Mouse (Mus musculus): ENCODE results near the gene Necab3.

Gene Necab3

DNA sequence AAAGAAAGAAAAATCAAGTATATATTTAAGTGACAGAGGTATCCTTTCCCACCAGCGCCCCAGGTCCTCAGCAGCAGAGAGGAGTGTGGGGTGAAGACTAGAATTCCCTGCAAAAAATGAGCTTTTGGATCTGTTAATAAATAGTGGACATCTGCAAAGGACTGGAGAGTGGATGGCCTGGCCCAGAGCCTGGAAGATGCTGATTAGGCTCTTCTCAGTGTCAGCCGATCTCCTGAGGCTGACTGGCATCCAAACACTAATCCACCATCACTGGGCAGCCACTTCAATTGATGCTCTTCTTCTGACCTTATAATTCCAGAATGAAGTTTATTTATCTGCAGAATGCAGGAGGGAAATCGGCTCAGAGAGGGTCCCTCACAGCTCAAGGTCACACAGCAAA is 14.3 kb upstream of the Necab3 start:
- no peak for ATAC-seq (ENCODE audit: low TSS enrichment)

DNA sequence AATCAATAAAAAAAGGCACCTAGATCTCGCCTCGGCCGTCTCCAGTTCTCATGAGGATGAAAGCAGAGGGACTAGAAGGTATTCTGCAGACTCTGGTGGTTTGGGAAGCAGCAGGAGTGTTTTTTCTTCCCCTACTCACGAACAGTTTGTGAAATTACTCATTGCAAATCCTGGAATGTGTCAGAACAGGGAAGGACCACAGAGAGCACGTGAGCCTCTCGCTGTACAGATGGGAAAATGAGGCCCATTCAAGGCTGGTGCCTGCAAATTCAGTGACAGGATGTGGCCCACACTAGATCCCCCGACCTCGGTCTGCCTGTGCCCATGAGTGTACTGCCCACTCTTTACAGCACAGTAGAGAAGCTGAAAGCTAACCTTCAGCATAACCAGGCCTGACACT is 13.3 kb upstream of the Necab3 start:
- ATAC-seq (ENCODE audit: low TSS enrichment), result no peak; the same call in 1 of the 2 replicates

DNA sequence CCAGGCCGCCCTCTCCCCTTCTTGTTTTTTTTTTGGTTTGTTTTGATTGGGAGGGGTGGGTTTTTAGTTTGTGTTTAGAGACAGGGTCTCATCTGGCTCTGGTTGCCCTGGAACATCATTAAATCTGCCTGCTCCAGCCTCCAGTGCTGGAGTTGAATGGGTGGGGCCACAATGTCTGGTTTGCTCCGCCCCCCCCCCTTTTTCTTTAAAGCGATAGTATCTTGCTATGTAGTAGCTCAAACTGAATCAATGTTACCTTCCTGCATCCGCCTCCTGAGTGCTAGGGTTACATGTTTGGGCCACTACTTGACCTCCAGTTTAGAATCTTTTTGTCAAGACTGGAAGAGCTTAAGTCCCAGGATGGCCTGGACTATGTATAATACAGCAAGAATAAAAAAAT is 12.6 kb upstream of the Necab3 start:
- no peak for ATAC-seq (ENCODE audit: low TSS enrichment)

DNA sequence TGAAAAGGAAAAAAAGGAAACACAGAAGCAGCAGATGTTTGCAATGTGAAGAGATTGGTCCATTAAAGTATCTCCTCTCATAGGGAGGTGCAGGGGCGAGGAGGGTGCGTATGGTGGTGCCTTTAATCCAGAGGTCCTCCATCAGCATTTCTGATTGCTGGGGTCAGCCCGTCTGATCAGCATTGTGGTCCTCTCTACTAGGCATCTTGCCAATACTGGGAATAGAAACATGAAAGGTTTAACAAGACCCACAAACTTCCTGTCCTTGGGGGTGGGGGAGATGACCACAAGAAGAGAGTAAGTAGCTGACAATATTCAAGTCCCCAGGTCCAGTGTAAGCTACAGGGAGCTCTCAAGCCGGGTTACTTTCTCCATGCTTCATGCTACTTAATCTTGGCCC is 12.0 kb upstream of the Necab3 start:
- ATAC-seq (ENCODE audit: low TSS enrichment), result no peak

DNA sequence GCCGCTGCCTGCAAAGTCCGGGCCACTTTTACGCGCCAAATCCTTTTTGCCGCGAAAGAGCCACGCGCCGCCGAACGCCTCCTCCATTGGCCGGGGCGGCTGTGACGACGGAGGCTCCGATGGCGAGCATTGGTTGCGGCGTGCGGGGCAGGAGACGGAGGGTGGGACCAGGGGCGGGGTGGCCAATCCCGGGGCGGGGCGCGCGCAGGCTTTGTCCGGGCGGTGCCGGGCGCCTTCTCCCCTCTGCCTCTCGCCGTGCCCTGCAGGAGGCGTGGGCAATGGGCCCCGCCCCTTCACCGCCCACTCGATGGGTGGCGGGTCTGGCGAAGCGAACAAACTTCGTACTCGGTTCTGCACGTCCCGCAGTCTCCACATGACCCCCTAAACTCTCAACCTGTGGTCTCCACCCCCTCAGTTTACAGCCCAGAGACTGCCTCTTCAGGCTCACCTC is 11.2 kb upstream of the Necab3 start, which contains the start of gene E2f1:
Gene E2f1, minus strand, starts transcription at position 57 of the 451 bp plus-strand sequence.
- ATAC-seq (ENCODE audit: low TSS enrichment), result peak; percentile 91

DNA sequence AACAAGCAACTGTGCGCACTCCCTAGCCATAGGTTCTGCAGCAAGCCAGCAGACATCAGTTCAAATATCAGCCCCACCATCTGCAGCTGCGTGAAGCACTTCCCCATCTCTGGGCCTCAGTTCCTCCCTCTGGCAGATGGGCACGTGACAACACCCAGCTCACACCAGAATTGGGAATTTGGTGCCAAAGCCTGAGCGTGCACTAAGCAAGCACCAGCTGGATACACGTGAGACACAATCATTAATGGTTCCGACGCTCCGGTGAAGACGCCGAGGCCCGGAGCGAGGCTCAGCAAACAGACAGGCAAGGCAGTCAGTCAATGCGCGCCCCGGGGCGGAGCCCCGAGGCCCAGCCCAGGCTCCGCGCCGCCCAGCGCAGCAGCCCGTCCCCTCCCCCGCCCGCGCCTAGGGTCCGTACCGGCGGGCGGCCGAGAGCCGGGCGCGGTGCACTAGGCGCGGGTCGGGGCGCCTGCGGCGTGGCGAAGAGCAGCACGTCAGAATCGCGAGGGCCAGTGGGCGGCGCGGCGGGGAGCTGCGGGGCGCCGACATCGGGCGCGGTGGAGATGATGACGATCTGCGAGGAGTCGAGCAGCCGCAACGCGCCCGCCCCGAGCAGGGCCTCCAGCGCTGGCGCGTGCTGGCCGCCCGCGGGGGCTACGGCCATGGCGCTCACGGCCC is 10.5 kb upstream of the Necab3 start:
- ATAC-seq (ENCODE audit: low TSS enrichment), result peak; percentile 66

DNA sequence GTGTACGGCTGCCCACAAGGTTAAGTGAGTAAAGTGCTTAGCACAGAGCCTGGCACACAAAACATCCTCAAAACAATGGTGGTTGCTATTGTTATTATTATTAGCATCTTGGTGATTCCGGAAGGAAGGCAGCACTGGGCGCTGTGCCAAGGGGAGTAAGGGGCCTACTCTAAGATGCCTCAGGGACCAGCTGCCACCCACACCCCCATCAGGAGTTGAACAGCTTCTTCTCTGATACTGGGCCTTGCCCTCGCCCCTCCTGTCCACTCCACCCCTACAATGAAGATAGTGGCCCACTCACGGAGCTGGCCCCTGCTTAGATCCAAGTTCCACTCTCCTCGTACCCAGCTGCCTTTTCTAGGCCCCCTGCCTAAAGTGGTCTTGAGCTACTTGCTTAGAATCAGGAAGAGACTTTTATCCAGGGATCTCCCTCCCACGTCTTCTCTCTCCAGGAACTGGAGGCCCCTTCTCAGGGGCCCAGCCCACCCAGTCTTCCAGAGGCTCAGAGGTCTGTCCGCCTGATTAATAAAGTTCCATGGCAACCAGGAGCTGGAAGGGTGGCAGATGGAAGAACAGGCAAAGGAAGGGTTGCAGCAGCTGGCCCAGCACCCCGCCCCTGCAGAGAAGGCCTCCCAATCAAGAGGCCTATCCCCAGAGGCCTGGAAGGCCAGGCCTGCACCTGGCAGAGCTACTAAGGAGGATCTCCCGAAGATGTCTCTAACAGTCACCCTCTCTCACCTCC is 9.8 kb upstream of the Necab3 start:
- no peak; the same call in 1 of the 2 replicates for ATAC-seq (ENCODE audit: low TSS enrichment)

DNA sequence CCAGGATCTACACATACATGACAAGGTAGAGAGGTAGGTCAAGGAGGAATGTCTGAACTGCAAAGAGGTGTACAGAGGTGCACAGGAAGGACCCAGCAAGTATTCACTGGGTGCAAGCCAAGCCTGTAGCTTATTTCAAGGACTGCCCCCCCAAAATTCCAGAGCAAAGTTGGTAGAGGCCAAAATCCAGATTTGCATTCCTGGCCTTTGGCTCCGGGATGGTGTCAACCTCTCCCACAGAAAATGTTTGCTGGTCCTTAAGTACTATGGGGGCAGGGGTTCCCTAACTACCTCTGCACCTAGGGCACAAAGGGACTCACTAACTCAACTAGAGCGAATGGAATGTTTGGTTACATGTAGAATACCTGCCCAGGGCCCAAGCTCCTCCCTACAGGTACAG is 9.1 kb upstream of the Necab3 start:
- ATAC-seq (ENCODE audit: low TSS enrichment), result no peak

DNA sequence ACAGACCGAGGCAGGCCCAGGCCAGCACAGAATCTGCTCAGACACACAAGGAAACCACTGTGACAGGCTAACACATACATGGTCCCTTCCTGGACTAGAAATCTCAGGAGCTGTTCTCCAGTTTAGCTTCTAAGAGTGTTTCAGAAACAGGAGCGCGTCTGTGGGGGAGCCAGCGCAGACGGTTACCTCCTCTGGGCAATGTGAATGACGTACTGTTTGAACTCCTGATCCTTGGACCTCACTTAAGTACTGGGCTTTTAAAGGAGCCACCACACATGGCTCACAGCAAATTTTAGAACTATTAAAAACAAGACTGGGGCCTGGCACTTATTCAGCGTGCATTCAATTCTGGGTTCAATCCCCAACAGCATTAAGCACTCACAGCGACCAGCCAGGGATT is 8.0 kb upstream of the Necab3 start:
- no peak for ATAC-seq (ENCODE audit: low TSS enrichment)

DNA sequence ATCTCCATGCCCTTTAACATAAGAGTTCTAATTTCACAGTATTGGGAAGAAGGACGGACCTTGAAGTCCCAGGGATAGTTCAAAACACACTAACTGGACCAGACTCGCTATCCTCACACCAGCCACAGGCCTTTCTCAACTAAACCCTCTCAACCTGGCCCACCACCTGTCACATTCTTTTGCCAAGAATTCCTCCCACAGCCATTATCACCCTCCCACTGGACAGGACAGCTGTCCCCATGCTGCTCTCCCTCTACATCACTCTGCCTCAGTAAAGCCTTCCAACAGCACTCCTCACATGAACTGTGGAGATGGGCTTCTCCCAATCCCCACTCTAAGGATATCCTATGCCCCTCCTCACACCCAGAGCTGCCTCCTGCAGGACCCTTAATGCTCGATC is 6.9 kb upstream of the Necab3 start:
- no peak for ATAC-seq (ENCODE audit: low TSS enrichment)

DNA sequence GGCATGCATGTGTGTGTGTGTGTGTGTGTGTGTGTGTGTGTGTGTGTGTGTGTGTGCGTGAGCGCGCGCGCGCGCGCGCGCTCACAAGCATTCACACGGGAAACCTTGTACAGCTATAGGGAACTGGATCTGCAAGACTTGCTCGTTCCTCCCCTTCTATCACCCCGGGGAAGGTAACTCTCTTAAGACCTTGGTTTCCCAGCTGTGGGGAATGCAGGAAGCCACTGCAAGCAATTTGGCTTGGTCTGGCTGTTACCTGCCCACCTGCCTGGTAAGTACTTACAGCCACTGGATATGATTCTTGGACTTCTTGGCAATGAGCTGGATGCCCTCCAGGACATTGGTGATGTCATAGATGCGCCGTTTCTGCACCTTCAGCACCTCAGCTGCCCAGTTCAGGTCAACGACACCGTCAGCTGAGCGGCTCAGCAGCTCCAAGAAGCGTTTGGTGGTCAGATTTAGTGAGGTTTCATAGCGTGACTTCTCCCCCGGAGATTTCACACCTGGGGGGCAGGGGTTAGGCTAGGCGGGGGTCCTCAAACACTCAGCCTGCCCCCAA is 5.0 kb upstream of the Necab3 start:
- ATAC-seq (ENCODE audit: low TSS enrichment), result no peak

DNA sequence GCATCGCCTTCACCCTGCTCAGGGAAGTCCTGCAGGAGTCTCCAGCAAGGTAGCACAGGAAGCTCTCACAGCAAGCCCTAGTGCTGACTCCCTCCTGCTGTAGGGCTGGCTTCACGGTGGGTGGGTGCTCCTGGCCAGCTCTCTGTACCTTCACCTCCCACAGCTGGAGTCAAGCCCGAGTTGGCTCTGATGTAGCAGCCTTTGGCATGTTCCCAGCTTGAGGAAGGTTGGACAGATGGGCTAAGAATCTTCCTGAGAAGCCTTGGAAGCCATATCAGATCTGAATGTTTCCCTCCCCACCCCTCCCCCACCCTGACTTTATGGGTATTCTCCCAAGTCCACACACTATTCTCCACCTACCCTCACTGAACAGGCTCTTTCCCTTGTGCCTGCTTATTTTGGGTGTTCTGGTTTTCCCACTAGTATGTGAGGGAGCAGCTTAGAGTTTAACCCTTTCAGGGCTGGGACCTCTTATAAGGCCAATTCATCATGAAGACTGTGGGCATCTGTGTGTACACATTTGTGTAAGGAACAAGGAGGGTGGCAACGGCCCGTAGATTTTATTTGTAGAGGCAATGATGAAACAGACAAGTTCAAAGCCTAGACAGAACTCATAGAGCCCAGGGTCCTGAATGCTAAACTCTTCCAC is 1.4 kb downstream of the Necab3 start:
- peak; percentile 25; the same call in 1 of the 2 replicates for ATAC-seq (ENCODE audit: low TSS enrichment)

DNA sequence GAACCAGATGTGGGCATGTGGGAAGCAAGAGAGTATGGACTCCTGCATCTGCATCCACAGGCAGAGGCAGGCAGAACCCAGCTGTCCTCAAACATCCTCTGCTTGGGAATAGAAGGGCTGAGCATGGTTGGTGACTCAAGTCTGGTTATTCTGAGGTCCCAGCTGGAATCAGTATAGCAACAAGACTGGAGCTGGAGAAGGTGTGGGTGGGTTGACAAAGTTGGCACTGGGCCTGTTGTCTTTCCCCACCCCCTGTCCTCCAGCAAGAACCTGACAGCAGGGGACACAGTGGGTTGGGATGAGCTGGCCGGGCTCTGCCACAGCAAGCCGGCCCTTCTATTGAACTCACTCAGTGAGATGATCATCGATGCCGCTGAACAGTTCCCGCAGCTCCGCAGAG is 3.5 kb downstream of the Necab3 start:
- peak; percentile 59 for ATAC-seq (ENCODE audit: low TSS enrichment)

DNA sequence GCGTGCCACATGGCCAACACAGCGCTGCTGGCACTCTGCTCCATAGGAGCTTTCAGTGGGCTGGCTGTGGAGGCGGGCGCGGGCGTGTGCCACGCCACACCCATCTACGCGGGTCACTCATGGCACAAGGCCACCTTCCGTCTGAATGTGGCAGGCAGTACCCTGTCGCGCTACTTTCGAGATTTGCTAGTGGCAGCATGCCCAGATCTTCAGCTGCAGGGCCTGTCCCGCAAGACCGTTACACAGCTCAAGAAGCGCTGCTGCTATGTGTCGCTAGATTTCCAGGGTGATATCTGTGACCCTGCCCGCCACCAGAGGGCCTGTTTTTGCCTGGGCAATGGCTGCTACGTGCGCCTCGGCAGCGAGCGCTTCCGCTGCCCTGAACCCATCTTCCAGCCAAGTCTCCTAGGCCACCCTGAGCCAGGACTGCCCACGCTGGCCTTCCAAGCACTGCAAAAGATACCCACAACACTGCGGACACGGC is 6.2 kb downstream of the Necab3 start:
- ATAC-seq (ENCODE audit: low TSS enrichment), result peak; percentile 11; the same call in 1 of the 2 replicates

DNA sequence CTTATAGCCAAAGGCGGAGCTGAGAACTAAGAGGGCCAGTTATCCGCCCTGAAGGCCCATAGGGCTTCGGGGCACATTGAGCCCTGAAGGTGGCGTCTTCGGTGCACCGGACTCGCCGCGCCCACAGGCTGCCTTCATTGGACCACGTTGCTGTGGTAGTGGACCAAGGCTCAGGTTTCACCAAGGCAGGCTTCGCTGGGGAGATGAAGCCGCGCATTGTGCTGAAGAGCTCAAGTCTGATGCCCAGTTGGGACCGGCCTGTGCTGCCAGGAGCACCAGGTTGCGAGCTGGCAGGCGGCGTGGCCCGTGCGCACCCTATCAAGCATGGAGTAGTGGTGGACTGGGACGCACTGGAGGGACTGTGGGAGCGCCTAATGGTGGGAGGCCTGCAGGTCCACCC is 6.8 kb downstream of the Necab3 start:
- no peak for ATAC-seq (ENCODE audit: low TSS enrichment)

DNA sequence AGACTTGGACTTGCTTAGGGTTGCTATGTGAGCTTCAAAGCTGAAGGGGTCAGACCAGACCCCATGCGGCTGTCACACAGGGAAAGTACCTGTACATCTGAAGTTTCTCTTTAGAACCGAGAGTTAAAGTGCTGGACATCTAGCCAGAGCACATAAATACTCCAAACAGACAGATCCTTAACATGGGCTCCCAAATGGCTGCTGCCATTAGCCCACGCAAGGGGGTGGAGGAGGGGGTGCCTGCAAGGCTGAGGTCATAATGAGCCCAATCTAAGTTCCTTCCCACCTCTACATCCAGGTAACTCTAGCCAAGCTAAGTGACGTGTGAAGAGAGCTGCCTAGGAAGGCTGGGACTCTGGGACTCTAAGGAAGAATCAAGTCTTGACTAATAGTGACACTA is 7.2 kb downstream of the Necab3 start, which contains the start of gene Actl10:
Gene Actl10, plus strand, starts transcription at position 301 of the 400 bp plus-strand sequence.
- ATAC-seq (ENCODE audit: low TSS enrichment), result no peak

DNA sequence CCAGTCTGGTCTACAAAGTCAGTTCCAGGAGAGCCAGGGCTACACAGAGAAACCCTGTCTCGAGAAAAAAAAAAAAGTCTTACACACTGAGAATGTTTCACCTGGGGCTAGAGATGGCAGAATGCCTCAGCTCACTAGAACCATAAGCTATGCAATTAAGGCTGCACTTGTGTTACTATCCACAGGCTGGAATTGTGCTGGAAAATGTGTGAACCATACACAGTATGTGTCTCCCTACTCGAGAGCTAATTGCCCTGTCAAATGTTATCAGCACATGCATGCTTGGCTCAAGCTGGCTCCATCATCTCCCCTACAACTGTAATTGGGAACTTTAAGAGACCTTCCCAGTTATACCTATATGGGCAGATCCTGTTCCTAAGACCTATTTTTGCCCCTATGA is 7.8 kb downstream of the Necab3 start:
- no peak for ATAC-seq (ENCODE audit: low TSS enrichment)

DNA sequence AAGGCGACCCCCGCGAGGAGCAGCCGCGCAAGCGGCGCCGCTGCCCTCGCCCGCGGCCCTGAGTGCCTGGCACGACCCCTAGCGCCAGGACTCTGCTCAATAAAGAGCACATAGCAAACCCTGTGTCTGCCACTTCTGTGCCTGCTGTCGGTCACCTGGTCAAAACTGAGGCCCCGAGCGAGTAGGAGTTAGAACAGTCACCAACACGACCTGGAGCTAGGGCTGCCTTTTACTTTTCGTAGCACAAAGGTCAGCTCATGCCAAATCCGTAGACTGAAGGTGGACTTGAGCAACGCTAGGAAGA is 8.9 kb downstream of the Necab3 start:
- no peak for ATAC-seq (ENCODE audit: low TSS enrichment)

DNA sequence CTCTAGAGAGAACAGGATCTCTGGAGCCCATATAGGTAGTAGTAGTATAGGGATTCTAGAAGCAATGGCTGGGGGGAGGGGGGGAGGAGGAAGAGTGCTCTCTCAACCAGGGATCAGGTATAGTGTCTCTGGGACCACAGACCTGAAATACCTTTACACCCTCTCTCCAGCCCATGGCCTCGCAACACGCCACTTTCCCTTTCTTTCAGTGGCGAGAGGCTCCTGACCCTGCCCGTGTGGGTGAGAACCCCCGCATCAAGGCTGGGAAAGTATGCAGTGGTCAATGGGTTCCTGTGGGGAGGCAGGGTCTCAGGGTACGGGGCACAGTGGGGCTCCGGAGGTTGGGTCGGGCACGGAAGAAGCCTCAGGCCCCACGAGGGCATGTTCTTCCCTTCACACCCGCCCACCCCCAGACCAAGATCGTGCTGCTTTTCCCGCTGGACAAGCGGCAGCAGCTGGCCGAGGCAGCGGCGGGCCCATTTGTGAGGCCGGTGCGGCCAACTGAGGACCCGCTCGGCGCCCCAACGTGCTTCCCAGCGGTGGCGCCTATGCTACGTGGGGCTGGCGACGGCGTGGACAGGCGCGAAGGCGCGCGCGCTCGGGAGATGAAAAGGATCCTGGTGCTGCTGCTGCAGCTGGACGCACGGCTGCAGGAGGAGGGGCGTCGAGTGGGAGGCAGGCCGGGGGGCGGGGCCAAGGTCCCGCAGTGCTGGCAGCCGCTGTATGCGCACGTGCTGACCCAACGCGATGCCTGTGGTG is 9.4 kb downstream of the Necab3 start:
- peak; percentile 25 for ATAC-seq (ENCODE audit: low TSS enrichment)

DNA sequence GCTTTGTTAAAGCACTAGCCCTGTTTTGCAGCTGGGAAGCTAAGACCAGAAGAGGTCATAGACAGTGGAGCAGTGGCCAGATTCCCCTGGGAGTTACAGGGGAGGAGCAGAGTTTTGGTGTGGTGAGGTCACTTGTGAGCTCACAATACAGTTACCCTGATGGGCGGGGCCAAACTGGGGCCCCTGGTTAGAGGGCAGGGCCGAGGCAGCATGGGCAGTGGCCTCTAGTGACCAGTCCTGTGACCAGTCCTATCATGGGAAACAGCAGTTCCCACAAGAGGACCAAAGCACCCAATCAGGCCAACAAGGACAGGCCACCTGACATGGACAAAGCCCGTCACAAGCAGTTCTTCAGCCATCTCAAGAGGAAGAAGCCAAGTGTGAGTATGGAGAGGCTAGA is 10.0 kb downstream of the Necab3 start:
- no peak for ATAC-seq (ENCODE audit: low TSS enrichment)

DNA sequence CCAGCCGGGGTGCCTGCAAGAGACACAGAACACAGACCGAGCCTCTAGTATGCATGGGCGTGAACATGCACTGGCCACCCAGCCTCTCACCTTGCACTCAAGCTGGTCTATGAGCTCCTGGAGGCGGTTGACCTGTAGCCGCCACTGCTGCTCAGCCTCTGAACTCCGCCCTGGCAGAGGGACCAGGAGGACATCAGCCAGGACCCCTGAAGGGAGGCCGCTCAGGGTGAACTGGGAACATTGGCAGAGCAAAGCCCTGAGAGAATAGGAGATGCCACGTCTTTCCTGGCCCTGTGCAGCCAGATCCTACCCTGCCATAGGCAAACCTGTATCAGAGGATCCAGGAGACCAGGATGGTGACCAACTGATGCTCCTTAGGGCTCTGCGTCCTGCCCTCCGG is 12.0 kb downstream of the Necab3 start, which contains the start of gene 1700003F12Rik:
Gene 1700003F12Rik, plus strand, starts transcription at position 375 of the 400 bp plus-strand sequence.
- no peak for ATAC-seq (ENCODE audit: low TSS enrichment)

All from frontal cortex, adult (tissue).